Mouse (Mus musculus): ENCODE data around the gene Kcnq5. TPM values are rescaled to one million over a fixed set of nuclear protein-coding genes. Genes with fewer than 3 reads are reported as not detected.
"Not testable (repeated sequence)": the region's sequence is repeated elsewhere in the genome, so short reads cannot be mapped to it uniquely, and the experiment has no call there.

Gene Kcnq5
- polyA plus RNA-seq, 1 experiment from 2014 or later: 1.2 TPM

DNA sequence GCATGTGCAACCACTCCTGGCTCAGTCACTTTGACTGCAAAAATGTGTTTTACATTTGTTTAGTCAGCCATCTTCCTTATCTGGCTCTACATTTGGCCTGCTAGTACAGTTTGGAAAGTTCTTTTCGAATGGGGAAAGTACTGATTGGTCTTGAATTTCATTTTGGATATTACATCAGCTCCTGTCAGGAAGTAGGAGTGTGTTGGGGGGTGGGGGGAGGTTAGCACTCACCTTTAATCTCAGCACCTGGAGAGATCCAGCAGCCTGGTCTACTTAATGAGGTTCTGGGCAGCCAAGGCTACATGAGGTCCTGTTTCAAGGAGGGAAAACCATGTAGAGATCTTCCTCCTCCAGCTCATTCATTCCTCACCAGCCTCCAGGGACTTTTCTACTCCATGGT is 578.5 kb downstream of the Kcnq5 start, which contains the start of gene Khdc1b:
Gene Khdc1b (plus strand): TSS at position 301 of the 400 bp plus-strand sequence.
- WGBS: 78% methylated on average over 1 of the region's 1 CpGs
- Histone ChIP-seq H3K9ac (no peak within 1 kb of the TSS), H3K4me1 (no peaks in the 10 kb centered on the region), H3K36me3 (no peaks in the 10 kb centered on the region), H3K4me3 (replicated peaks) (no peak within 1 kb of the TSS), H3K4me2 (no peak within 1 kb of the TSS), H3K27me3 (no peaks in the 10 kb centered on the region), H3K9me3 (replicated peaks) (no peaks in the 10 kb centered on the region; the same call in 1 of the 2 replicates), H3K27ac (no peak within 1 kb of the TSS)
- ATAC-seq (replicated peaks; ENCODE audit: low FRiP score): no peak

DNA sequence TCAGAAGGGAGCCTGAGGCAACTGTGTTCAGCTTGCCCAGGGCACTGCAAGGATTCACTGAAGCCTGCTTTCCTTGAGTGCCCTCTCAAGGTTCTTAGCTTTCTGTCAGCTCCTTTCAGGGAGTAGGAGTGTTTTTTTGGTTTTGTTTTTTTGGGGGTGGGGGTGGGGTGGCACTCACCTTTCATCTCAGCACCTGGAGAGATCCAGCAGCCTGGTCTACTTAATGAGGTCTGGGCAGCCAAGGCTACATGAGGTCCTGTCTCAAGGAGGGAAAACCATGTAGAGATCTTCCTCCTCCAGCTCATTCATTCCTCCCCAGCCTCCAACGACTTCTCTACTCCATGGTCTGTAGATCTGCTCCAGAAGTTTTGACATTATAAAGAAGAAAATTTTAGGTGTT is 593.7 kb downstream of the Kcnq5 start, which contains the start of gene Khdc1c:
Gene Khdc1c (plus strand): TSS at position 301 of the 400 bp plus-strand sequence.
- H3K4me1 ChIP-seq; H3K4me3 ChIP-seq (replicated peaks); H3K27me3 ChIP-seq; ATAC-seq (replicated peaks; ENCODE audit: low FRiP score); H3K4me2 ChIP-seq; H3K9me3 ChIP-seq (replicated peaks); H3K36me3 ChIP-seq; H3K27ac ChIP-seq; H3K9ac ChIP-seq: not testable (repeated sequence)
- 86% methylated on average over 1 of the region's 1 CpGs for WGBS

DNA sequence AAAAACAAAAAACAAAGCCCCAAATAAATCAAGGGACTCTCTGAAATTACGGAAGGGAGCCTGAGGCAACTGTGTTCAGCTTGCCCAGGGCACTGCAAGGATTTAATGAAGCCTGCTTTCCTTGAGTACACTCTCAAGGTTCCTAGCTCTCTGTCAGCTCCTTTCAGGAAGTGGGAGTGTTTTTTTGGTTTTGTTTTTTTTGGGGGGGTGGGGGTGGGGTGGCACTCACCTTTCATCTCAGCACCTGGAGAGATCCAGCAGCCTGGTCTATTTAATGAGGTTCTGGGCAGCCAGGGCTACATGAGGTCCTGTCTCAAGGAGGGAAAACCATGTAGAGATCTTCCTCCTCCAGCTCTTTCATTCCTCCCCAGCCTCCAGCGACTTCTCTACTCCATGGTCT is 612.4 kb downstream of the Kcnq5 start, which contains the start of gene Khdc1a:
Gene Khdc1a (plus strand): TSS at position 301 of the 400 bp plus-strand sequence.
- Histone ChIP-seq H3K27me3 (no peaks in the 10 kb centered on the region), H3K27ac (no peak within 1 kb of the TSS), H3K4me1 (no peaks in the 10 kb centered on the region), H3K9ac (no peak within 1 kb of the TSS), H3K9me3 (replicated peaks) (no peaks in the 10 kb centered on the region), H3K4me3 (replicated peaks) (no peak within 1 kb of the TSS), H3K4me2 (no peak within 1 kb of the TSS), H3K36me3 (no peaks in the 10 kb centered on the region)
- WGBS: 68% methylated on average over 2 of the region's 2 CpGs
- ATAC-seq (replicated peaks; ENCODE audit: low FRiP score): no peak

Data from kidney, embryonic 15.5 days (tissue).